Mouse (Mus musculus) liver, adult 10 weeks (tissue): ENCODE results near the gene Mapre1. TPM values are rescaled to one million over a fixed set of nuclear protein-coding genes. Genes with fewer than 3 reads are reported as not detected.

Experiments used
- polyA plus RNA-seq: library from polyadenylated mRNA; stranded (reverse); fragments of 350-450 nt; fragmentation: Illumina TruSeq; extraction: RNeasy Lipid Tissue Mini Kit (QIAGEN cat#74804); gene quantifications from one replicate; pipeline ENCODE4 v1.2.3, GENCODE M21; 2014; ENCODE audit warnings: low read depth, low replicate concordance

Gene Mapre1
- polyA plus RNA-seq, result 58.4 TPM

GRCm38 (mm10) chr2:153740500-153741436, at the start of gene Mapre1:
Gene Mapre1 (plus strand): TSS chr2:153741274.

GRCm38 (mm10) chr2:153696352-153696751, 44.7 kb upstream of the Mapre1 start, which contains the start of gene Dnmt3c:
Gene Dnmt3c (plus strand): TSS chr2:153696652.

GRCm38 (mm10) chr2:153779394-153779981, 38.4 kb downstream of the Mapre1 start, which contains the start of gene Efcab8:
Gene Efcab8 (plus strand): TSS chr2:153779931.

Other genes with a start within 250 kb of the Mapre1 start
- not detected for gene 4930404H24Rik, start 248.5 kb upstream of the Mapre1 start, polyA plus RNA-seq
- gene Nol4l, start 211.3 kb upstream of the Mapre1 start, polyA plus RNA-seq, result 0.45 TPM
- 7.6 TPM for gene Commd7, start 108.5 kb upstream of the Mapre1 start, polyA plus RNA-seq
- 1.6 TPM for gene Dnmt3b, start 91.8 kb upstream of the Mapre1 start, polyA plus RNA-seq
- gene Dnmt3c, start 44.6 kb upstream of the Mapre1 start, polyA plus RNA-seq, result not detected
- not detected for gene Efcab8, start 38.7 kb downstream of the Mapre1 start, polyA plus RNA-seq
- gene Sun5, start 129.8 kb downstream of the Mapre1 start, polyA plus RNA-seq, result not detected
- gene Bpifb2, start 133.8 kb downstream of the Mapre1 start, polyA plus RNA-seq, result not detected
- gene Bpifb6, start 159.1 kb downstream of the Mapre1 start, polyA plus RNA-seq, result not detected
- gene Bpifb3, start 177.0 kb downstream of the Mapre1 start, polyA plus RNA-seq, result not detected
- gene Bpifb4, start 196.9 kb downstream of the Mapre1 start, polyA plus RNA-seq, result not detected
- gene Bpifa6, start 233.7 kb downstream of the Mapre1 start, polyA plus RNA-seq, result not detected